Mouse (Mus musculus): ENCODE results near the gene Akap13. TPM values are rescaled to one million over a fixed set of nuclear protein-coding genes. Genes with fewer than 3 reads are reported as not detected.

Gene Akap13
- total RNA-seq, 1 experiment: 24.6 TPM

DNA sequence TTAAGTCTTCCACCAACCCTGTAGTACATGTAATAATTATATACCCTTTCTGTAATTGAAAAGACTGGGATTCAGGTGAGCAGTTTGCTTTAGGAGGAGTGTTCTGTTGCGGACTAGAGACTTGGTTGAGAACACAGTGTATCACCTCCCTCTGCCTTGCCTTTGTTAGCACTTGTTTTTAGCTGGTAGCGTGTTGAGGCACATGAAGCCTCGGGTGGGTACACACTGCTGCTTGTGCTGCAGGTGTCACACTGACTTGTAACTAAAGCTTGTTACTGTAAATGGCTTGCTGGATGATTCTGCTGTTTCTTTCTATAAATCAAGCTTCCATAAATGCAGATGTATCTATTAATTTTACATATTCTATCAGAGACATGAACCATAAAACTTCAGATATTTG, 75.3 kb downstream of the Akap13 start:
- H3K36me3 ChIP-seq (ENCODE audit: control insufficient read depth, insufficient read depth, low read length, poor library complexity, severe bottlenecking): no peaks in the 10 kb centered on the region
- TF ChIP-seq ZC3H11A (IDR thresholded peaks at IDR 0.05; ENCODE audit: borderline replicate concordance, low read depth, low read length): no peak
- no peak for TF ChIP-seq MAFK (IDR thresholded peaks at IDR 0.05; ENCODE audit: insufficient read depth, low read depth, low read length)
- TF ChIP-seq ZNF384 (IDR thresholded peaks at IDR 0.05; ENCODE audit: low read depth, low read length): no peak
- TF ChIP-seq CHD2 (IDR thresholded peaks at IDR 0.05; ENCODE audit: low read depth, low read length): no peak
- DNase-seq (ENCODE audit: low read depth, low spot score): no peak
- no peak overlapping the region for H3K4me3 ChIP-seq (ENCODE audit: insufficient read depth in 1 of 2, low read depth in 1 of 2, low read length in 2 of 2, poor library complexity in 1 of 2, severe bottlenecking in 1 of 2)
- H3K27ac ChIP-seq (ENCODE audit: insufficient read depth, low read depth, low read length, poor library complexity, severe bottlenecking): no peak overlapping the region
- no peaks in the 10 kb centered on the region for H3K4me1 ChIP-seq (ENCODE audit: control insufficient read depth in 2 of 2, insufficient read depth in 2 of 2, low read length in 2 of 2, poor library complexity in 1 of 2)
- in situ Hi-C loops (cut with MboI; ENCODE audit: low sequenced_read_pairs in 2 of 2, unreplicated experiment in 2 of 2): no loop called here
- no peak overlapping the region for H3K9ac ChIP-seq (ENCODE audit: insufficient read depth, low read depth, low read length, poor library complexity, severe bottlenecking)
- no peaks in the 10 kb centered on the region for H3K9me3 ChIP-seq (ENCODE audit: control insufficient read depth, insufficient read depth, low read depth, low read length)

GRCm38 (mm10) chr7:75533079-75533478, 77.7 kb downstream of the Akap13 start:
- Histone ChIP-seq H3K36me3 (ENCODE audit: control insufficient read depth, insufficient read depth, low read length, poor library complexity, severe bottlenecking) (no peaks in the 10 kb centered on the region), H3K27ac (ENCODE audit: insufficient read depth, low read depth, low read length, poor library complexity, severe bottlenecking) (no peak overlapping the region), H3K9me3 (ENCODE audit: control insufficient read depth, insufficient read depth, low read depth, low read length) (no peaks in the 10 kb centered on the region), H3K9ac (ENCODE audit: insufficient read depth, low read depth, low read length, poor library complexity, severe bottlenecking) (no peak overlapping the region), H3K4me3 (ENCODE audit: insufficient read depth in 1 of 2, low read depth in 1 of 2, low read length in 2 of 2, poor library complexity in 1 of 2, severe bottlenecking in 1 of 2) (no peak overlapping the region), H3K4me1 (ENCODE audit: control insufficient read depth in 2 of 2, insufficient read depth in 2 of 2, low read length in 2 of 2, poor library complexity in 1 of 2) (no peaks in the 10 kb centered on the region)
- DNase-seq (ENCODE audit: low read depth, low spot score): no peak
- in situ Hi-C loops (cut with MboI; ENCODE audit: low sequenced_read_pairs in 2 of 2, unreplicated experiment in 2 of 2): no loop called here
- no peak for TF ChIP-seq ZNF384 (IDR thresholded peaks at IDR 0.05; ENCODE audit: low read depth, low read length)

- Histone ChIP-seq H3K9me3 (ENCODE audit: control insufficient read depth, insufficient read depth, low read depth, low read length) (no peaks in the 10 kb centered on the region), H3K36me3 (ENCODE audit: control insufficient read depth, insufficient read depth, low read length, poor library complexity, severe bottlenecking) (no peaks in the 10 kb centered on the region), H3K4me3 (ENCODE audit: insufficient read depth in 1 of 2, low read depth in 1 of 2, low read length in 2 of 2, poor library complexity in 1 of 2, severe bottlenecking in 1 of 2) (no peak overlapping the region), H3K27ac (ENCODE audit: insufficient read depth, low read depth, low read length, poor library complexity, severe bottlenecking) (no peak overlapping the region), H3K4me1 (ENCODE audit: control insufficient read depth in 2 of 2, insufficient read depth in 2 of 2, low read length in 2 of 2, poor library complexity in 1 of 2) (no peaks in the 10 kb centered on the region), H3K9ac (ENCODE audit: insufficient read depth, low read depth, low read length, poor library complexity, severe bottlenecking) (no peak overlapping the region)
- in situ Hi-C loops (cut with MboI; ENCODE audit: low sequenced_read_pairs in 2 of 2, unreplicated experiment in 2 of 2): no loop called here
- no peak for DNase-seq (ENCODE audit: low read depth, low spot score)
- TF ChIP-seq MAFK (IDR thresholded peaks at IDR 0.05; ENCODE audit: insufficient read depth, low read depth, low read length): no peak
- TF ChIP-seq HCFC1 (IDR thresholded peaks at IDR 0.05; ENCODE audit: borderline replicate concordance, insufficient read depth, low read length): no peak
- no peak for TF ChIP-seq ZC3H11A (IDR thresholded peaks at IDR 0.05; ENCODE audit: borderline replicate concordance, low read depth, low read length)
- TF ChIP-seq CHD2 (IDR thresholded peaks at IDR 0.05; ENCODE audit: low read depth, low read length): no peak
- TF ChIP-seq ZNF384 (IDR thresholded peaks at IDR 0.05; ENCODE audit: low read depth, low read length): no peak
Observed at GRCm38 (mm10) chr7:75536298-75536697, 81.0 kb downstream of the Akap13 start.

- Histone ChIP-seq H3K36me3 (ENCODE audit: control insufficient read depth, insufficient read depth, low read length, poor library complexity, severe bottlenecking) (no peaks in the 10 kb centered on the region), H3K9ac (ENCODE audit: insufficient read depth, low read depth, low read length, poor library complexity, severe bottlenecking) (no peak overlapping the region), H3K9me3 (ENCODE audit: control insufficient read depth, insufficient read depth, low read depth, low read length) (no peaks in the 10 kb centered on the region), H3K4me1 (ENCODE audit: control insufficient read depth in 2 of 2, insufficient read depth in 2 of 2, low read length in 2 of 2, poor library complexity in 1 of 2) (no peaks in the 10 kb centered on the region), H3K4me3 (ENCODE audit: insufficient read depth in 1 of 2, low read depth in 1 of 2, low read length in 2 of 2, poor library complexity in 1 of 2, severe bottlenecking in 1 of 2) (no peak overlapping the region), H3K27ac (ENCODE audit: insufficient read depth, low read depth, low read length, poor library complexity, severe bottlenecking) (no peak overlapping the region)
- DNase-seq (ENCODE audit: low read depth, low spot score): no peak
- in situ Hi-C loops (cut with MboI; ENCODE audit: low sequenced_read_pairs in 2 of 2, unreplicated experiment in 2 of 2): no loop called here
- no peak for TF ChIP-seq ZNF384 (IDR thresholded peaks at IDR 0.05; ENCODE audit: low read depth, low read length)
- no peak for TF ChIP-seq CHD2 (IDR thresholded peaks at IDR 0.05; ENCODE audit: low read depth, low read length)
- TF ChIP-seq ZC3H11A (IDR thresholded peaks at IDR 0.05; ENCODE audit: borderline replicate concordance, low read depth, low read length): no peak
- TF ChIP-seq HCFC1 (IDR thresholded peaks at IDR 0.05; ENCODE audit: borderline replicate concordance, insufficient read depth, low read length): no peak
- TF ChIP-seq MAFK (IDR thresholded peaks at IDR 0.05; ENCODE audit: insufficient read depth, low read depth, low read length): no peak
Observed at GRCm38 (mm10) chr7:75537567-75537966, 82.2 kb downstream of the Akap13 start.

- DNase-seq (ENCODE audit: low read depth, low spot score): no peak
- Histone ChIP-seq H3K4me1 (ENCODE audit: control insufficient read depth in 2 of 2, insufficient read depth in 2 of 2, low read length in 2 of 2, poor library complexity in 1 of 2) (no peaks in the 10 kb centered on the region), H3K27ac (ENCODE audit: insufficient read depth, low read depth, low read length, poor library complexity, severe bottlenecking) (no peak overlapping the region), H3K9ac (ENCODE audit: insufficient read depth, low read depth, low read length, poor library complexity, severe bottlenecking) (no peak overlapping the region), H3K36me3 (ENCODE audit: control insufficient read depth, insufficient read depth, low read length, poor library complexity, severe bottlenecking) (no peaks in the 10 kb centered on the region), H3K9me3 (ENCODE audit: control insufficient read depth, insufficient read depth, low read depth, low read length) (no peaks in the 10 kb centered on the region), H3K4me3 (ENCODE audit: insufficient read depth in 1 of 2, low read depth in 1 of 2, low read length in 2 of 2, poor library complexity in 1 of 2, severe bottlenecking in 1 of 2) (no peak overlapping the region)
- no peak for TF ChIP-seq CHD2 (IDR thresholded peaks at IDR 0.05; ENCODE audit: low read depth, low read length)
- no peak for TF ChIP-seq HCFC1 (IDR thresholded peaks at IDR 0.05; ENCODE audit: borderline replicate concordance, insufficient read depth, low read length)
- TF ChIP-seq ZC3H11A (IDR thresholded peaks at IDR 0.05; ENCODE audit: borderline replicate concordance, low read depth, low read length): no peak
- no peak for TF ChIP-seq MAFK (IDR thresholded peaks at IDR 0.05; ENCODE audit: insufficient read depth, low read depth, low read length)
- TF ChIP-seq ZNF384 (IDR thresholded peaks at IDR 0.05; ENCODE audit: low read depth, low read length): no peak
- in situ Hi-C loops (cut with MboI; ENCODE audit: low sequenced_read_pairs in 2 of 2, unreplicated experiment in 2 of 2): no loop called here
Observed at GRCm38 (mm10) chr7:75538513-75538912, 83.2 kb downstream of the Akap13 start.
